Mouse (Mus musculus) heart, postnatal 0 days (tissue): ENCODE data around the gene L3mbtl3. TPM values are rescaled to one million over a fixed set of nuclear protein-coding genes. Genes with fewer than 3 reads are reported as not detected.
A peak's percentile ranks its signal among the peaks of the same experiment; 100 is the strongest.

ENCODE experiments used
- ATAC-seq: fragments of 200-750 bp; cut with Nextera tagmentation; 2 replicates; pipeline ENCODE4 v1.8.0; 2017; ENCODE audit warnings: low read depth, moderate number of reproducible peaks, moderate library complexity; ENCODE audit not compliant: insufficient read depth
- DNase-seq: peaks from one replicate; pipeline ENCODE4 v3.0.0-alpha.2; 2016; ENCODE audit warnings: low spot score
- H3K27ac ChIP-seq: fragments of 300-500 bp; sonication (generic); 2 replicates; pipeline ENCODE4 v1.5.1; 2014; ENCODE audit warnings: low read depth, mild to moderate bottlenecking
- H3K27me3 ChIP-seq: fragments of 300-500 bp; sonication (generic); 2 replicates; pipeline ENCODE4 v1.6.1; 2014; ENCODE audit warnings: low read length, mixed read lengths; ENCODE audit not compliant: control insufficient read depth, insufficient read depth
- H3K36me3 ChIP-seq: fragments of 300-500 bp; sonication (generic); replicated peaks from 2 replicates; pipeline ENCODE4 v1.6.1; 2014; ENCODE audit warnings: low read length, mixed read lengths; ENCODE audit not compliant: control insufficient read depth, insufficient read depth
- H3K4me1 ChIP-seq: fragments of 300-500 bp; sonication (generic); 2 replicates; pipeline ENCODE4 v1.6.1; 2014; ENCODE audit warnings: antibody characterized with exemption; ENCODE audit not compliant: control insufficient read depth, insufficient read depth
- H3K4me2 ChIP-seq: fragments of 300-500 bp; sonication (generic); 2 replicates; pipeline ENCODE4 v1.6.1; 2014; ENCODE audit warnings: low read depth, mild to moderate bottlenecking, low read length, moderate library complexity
- H3K4me3 ChIP-seq: fragments of 300-500 bp; sonication (generic); 2 replicates; pipeline ENCODE4 v1.5.1; 2014; ENCODE audit warnings: low read depth, low read length
- H3K9ac ChIP-seq: fragments of 300-500 bp; sonication (generic); replicated peaks from 2 replicates; pipeline ENCODE4 v1.6.1; 2014; ENCODE audit warnings: low read depth, low read length, mixed read lengths
- H3K9me3 ChIP-seq: fragments of 300-500 bp; sonication (generic); replicated peaks from 2 replicates; pipeline ENCODE4 v1.6.1; 2016; ENCODE audit warnings: low read length; ENCODE audit not compliant: control insufficient read depth
- CTCF ChIP-seq: IDR thresholded peaks from 2 replicates; pipeline ENCODE4 v1.5.1; 2016; ENCODE audit warnings: antibody characterized with exemption, control low read depth, low read depth
- EP300 ChIP-seq: IDR thresholded peaks from 2 replicates; pipeline ENCODE4 v1.6.1; 2016; ENCODE audit warnings: antibody characterized with exemption, low read depth
- WGBS: fragments of 180-500 bp; shearing (Covaris S2); extraction: QIAGEN DNeasy Blood & Tissue Kit; methylation state at CpG from one replicate; pipeline ENCODE4 v1.1.7; 2014; 5-methylcytosine and 5-hydroxymethylcytosine counted together
- polyA plus RNA-seq: library from polyadenylated mRNA; unstranded; fragments of >200 nt; fragmentation: Nextera tagmentation; extraction: Ambion mirVana; gene quantifications from 2 replicates; pipeline ENCODE4 v1.2.1, GENCODE M21; 2015
- total RNA-seq: library from RNA; depleted of rRNA; stranded (reverse); fragments of >200 nt; gene quantifications from 2 replicates; pipeline ENCODE4 v1.2.3, GENCODE M21; 2014; ENCODE audit warnings: low replicate concordance; rRNA removed

The L3mbtl3 gene
- total RNA-seq (5.1 and 9.7 TPM in 2 replicates), polyA plus RNA-seq (4.7 and 5.2 TPM in 2 replicates)

DNA sequence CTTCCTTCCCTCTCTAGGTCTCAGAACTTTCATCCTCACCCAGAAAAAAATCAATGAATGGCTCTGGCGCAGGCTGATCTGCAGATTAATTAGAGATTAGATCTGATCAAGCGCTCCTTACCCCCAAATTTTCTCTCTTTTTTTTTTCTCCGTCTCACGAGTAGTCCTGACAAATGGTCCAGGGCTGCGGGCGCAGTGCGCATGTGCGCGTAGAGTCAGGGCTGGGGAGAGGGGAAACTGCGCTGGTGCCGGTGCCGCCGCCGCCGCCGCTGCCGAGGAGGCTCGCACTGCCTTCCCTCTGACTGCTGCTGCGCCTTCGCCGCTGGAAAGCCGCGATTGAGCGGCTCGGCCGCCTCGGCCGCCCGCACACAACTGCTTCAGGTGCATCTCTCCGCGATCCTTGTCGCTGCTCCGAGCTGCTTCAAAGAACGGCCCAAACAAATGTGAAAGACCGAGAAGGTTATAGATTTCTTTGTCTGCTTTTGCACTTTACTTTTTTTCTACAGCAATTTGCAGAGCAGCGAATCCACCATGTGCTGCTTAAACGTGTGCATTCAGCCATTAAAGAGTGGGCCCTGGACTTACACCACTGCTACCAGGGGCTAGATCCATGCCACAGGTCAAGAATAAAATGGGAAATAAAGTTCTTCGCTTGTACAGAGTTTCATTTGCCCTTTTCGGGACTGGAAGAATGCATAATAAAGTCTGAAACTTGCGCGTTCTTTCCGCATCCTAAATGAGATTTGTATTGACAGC lies at the start of gene L3mbtl3:
Gene L3mbtl3 (minus strand): TSS at position 182 of the 756 bp plus-strand sequence.
- WGBS, result 3% methylated on average over 42 of the region's 42 CpGs
- ATAC-seq, result peak; percentile 74

DNA sequence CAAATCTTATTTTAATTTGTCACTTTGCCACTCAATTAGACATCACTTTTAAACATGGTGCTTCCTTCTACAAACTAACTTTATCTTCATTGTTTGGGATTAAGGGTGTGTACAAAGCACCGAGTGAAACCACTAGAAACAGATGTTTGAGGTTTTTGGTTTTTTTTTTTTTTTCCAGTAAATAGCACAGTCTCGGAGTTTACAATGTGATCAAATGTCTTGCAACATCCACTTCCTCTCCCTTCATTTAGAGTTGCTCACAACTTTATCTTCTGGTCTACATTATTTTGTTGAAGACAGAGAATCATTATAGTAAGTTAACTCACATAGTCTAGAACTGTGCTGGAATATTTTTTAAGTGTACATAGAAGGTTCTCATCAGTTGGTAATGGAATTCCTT lies 45.4 kb upstream of the L3mbtl3 start:
- Histone ChIP-seq H3K4me2 (no peak overlapping the region), H3K4me3 (no peak overlapping the region), H3K36me3 (no peaks in the 10 kb centered on the region), H3K4me1 (no peaks in the 10 kb centered on the region), H3K9me3 (no peaks in the 10 kb centered on the region), H3K27me3 (no peaks in the 10 kb centered on the region), H3K27ac (no peak overlapping the region), H3K9ac (no peak overlapping the region)
- 61% methylated on average over 2 of the region's 2 CpGs for WGBS
- ATAC-seq (no peak), DNase-seq (no peak)
- TF ChIP-seq CTCF (no peak), EP300 (no peak)

More for the DNA sequence above, at the start of gene L3mbtl3:
- DNase-seq, result peak; percentile 79
- Histone ChIP-seq H3K4me3 (peak within 1 kb of the TSS; percentile 94), H3K27ac (peak within 1 kb of the TSS; percentile 86), H3K36me3 (no peaks in the 10 kb centered on the region), H3K4me2 (peak within 1 kb of the TSS; percentile 90), H3K9ac (peak within 1 kb of the TSS; percentile 91), H3K4me1 (no peaks in the 10 kb centered on the region), H3K27me3 (no peaks in the 10 kb centered on the region), H3K9me3 (no peaks in the 10 kb centered on the region)
- TF ChIP-seq CTCF (no peak), EP300 (no peak)

DNA sequence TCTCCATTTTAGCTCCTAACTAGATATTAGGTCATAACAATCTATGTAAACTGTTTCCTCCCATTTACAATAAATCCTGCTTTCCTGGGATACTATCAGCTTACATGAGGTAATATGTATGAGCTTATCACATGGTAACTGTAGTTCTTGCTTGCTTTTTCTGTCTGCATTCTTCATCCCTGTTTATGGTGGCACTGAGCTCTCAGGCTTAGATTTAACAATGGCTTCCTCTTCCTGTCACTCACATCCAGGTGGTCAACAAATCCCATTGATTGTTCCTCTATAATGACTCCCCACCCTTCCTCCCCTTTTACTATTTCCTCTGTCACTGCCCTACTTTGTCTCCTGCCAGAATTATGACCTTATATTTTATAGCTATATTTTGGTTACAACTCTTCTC lies 12.9 kb upstream of the L3mbtl3 start:
- Histone ChIP-seq H3K27ac (no peak overlapping the region), H3K9ac (no peak overlapping the region), H3K4me2 (no peak overlapping the region), H3K27me3 (no peaks in the 10 kb centered on the region), H3K36me3 (no peaks in the 10 kb centered on the region), H3K4me3 (no peak overlapping the region), H3K9me3 (no peaks in the 10 kb centered on the region), H3K4me1 (no peaks in the 10 kb centered on the region)
- DNase-seq (no peak), ATAC-seq (no peak)
- TF ChIP-seq EP300 (no peak), CTCF (no peak)

DNA sequence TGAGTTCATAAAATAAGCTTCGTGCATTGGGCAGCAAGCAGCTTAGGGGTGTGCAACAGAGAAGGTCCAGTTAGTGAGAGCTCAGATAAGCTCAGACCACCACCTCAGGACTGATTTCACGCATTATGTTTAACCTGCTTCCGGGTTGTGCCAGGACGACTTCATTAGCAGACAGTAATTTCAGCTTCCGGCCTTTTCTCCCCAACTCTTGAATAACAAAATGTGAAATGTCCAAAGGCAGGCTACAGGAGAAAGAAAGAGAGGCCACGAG lies 1.5 kb upstream of the L3mbtl3 start:
- Histone ChIP-seq H3K36me3 (no peaks in the 10 kb centered on the region), H3K27ac (no peak overlapping the region), H3K4me2 (no peak overlapping the region), H3K4me1 (no peaks in the 10 kb centered on the region), H3K9ac (no peak overlapping the region), H3K9me3 (no peaks in the 10 kb centered on the region), H3K27me3 (no peaks in the 10 kb centered on the region), H3K4me3 (no peak overlapping the region)
- 88% methylated on average over 6 of the region's 6 CpGs for WGBS
- DNase-seq, result no peak
- ATAC-seq, result no peak
- TF ChIP-seq EP300 (no peak), CTCF (no peak)

DNA sequence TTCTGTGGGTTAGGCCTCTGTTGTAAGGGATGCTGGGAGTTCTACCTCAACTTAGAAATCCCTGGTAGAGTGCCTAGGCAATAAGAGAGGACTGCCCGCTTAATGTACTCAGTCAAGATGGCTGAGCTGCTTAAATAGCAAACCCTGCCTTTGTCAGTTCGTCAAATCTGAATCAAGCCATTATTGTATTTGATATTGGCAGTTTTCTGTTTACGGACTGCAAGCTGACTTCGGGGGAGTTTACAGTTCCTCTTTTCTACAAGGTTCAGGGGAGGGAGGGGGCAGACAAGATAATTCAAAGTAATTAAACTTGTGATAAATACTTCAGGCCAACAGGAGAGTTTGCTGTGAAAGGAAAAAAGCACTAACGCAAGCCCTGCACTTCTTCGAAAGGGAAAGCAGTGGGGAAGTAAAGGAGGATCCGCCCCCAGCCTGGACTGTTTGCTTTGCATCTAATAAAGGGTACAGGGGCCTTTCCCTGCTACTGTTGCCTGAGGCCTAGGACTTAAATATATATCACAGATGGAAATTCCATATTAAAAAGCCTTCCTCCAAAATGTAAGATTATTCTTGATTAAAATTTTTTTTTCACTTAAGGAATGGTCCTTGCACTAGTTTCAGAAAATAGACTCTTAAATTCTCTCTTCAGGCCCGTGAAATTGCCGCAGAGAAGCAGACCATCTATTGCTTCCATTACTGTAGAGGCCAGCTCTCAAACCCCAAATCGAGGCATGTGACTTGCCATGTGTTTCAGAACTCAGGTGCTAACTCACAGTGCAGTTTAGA lies 968 bp upstream of the L3mbtl3 start:
- 61% methylated on average over 10 of the region's 10 CpGs for WGBS
- no peak for TF ChIP-seq CTCF
- TF ChIP-seq EP300, result no peak
- H3K27ac ChIP-seq, result no peak overlapping the region
- H3K4me1 ChIP-seq, result no peaks in the 10 kb centered on the region
- peak overlapping the region; percentile 90 for H3K4me2 ChIP-seq
- no peak for ATAC-seq
- no peak for DNase-seq
- no peaks in the 10 kb centered on the region for H3K27me3 ChIP-seq
- H3K4me3 ChIP-seq, result peak overlapping the region; percentile 94
- no peaks in the 10 kb centered on the region for H3K9me3 ChIP-seq
- peak overlapping the region; percentile 91; the same call in 1 of the 2 replicates for H3K9ac ChIP-seq
- H3K36me3 ChIP-seq, result no peaks in the 10 kb centered on the region
